Mouse (Mus musculus) spleen, adult 12 weeks (tissue): Measurements from ENCODE around the gene Golga5.
A peak's percentile ranks its signal among the peaks of the same experiment; 100 is the strongest.

Source experiments
- DNase-seq: peaks from one replicate; pipeline ENCODE4 v3.0.0; 2022; ENCODE audit warnings: low spot score

Gene Golga5

DNA sequence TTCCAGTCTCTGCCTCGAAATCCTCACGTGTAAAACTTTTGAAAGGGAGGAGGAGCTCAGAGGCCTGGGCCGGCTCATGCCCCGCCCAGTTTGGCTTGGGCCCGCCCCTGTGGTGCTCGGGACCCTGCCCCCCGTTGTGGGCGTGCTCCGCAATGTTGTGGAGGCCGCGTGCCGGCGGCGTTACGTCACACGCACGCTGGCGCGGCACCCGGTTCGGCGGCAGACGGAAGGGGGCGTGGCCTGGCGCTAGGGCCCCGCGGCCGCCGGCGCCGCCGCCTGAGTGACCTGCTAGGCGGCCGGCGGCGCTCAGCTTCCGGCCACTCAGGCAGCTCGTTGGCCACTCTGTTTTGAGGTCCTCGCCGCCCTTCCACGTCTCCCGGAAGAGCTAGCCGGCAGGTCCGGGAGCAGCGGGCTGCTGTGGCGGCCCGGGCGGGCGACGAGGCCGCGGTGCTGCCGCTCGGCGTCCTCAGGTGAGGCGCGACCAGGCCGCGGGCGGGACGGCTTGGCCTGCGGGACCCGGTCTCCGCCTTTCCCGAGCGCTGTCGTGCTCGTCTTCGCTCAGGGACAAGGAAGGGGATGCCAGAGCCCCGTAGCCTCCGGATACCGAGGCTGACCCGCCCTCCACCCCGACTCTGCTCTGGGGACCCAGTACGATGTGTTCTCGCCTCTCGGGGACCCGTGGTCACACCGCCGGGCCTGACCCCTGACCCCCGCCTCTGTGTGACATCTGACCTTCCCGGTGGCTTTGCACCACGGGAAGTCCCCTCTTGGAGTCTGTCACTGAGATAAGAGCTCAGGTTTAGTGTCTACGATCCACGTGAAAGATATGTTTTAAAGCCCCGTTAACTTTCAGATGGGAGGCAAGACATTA lies at the start of gene Golga5:
TSS of gene Golga5 (plus strand) at position 242 of the 871 bp plus-strand sequence.
- DNase-seq, result peak; percentile 97

DNA sequence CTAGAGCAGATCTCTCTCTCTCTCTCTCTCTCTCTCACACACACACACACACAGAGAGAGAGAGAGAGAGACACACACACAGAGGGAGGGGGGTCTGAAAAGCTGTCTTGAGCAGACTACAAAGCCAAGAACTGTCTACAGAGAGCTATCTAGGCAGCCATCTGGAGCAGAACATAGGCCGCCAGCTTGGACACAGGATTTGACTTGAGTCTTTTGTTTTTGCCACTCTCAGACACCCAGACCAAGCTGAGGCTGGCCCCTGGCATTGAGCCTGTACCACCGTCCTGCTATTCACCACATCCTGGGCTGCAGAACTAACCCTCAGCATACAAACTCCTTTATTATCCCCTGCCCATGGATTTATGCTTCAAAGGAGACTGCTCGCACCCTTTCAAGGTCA lies 49.4 kb upstream of the Golga5 start:
- DNase-seq, result no peak

DNA sequence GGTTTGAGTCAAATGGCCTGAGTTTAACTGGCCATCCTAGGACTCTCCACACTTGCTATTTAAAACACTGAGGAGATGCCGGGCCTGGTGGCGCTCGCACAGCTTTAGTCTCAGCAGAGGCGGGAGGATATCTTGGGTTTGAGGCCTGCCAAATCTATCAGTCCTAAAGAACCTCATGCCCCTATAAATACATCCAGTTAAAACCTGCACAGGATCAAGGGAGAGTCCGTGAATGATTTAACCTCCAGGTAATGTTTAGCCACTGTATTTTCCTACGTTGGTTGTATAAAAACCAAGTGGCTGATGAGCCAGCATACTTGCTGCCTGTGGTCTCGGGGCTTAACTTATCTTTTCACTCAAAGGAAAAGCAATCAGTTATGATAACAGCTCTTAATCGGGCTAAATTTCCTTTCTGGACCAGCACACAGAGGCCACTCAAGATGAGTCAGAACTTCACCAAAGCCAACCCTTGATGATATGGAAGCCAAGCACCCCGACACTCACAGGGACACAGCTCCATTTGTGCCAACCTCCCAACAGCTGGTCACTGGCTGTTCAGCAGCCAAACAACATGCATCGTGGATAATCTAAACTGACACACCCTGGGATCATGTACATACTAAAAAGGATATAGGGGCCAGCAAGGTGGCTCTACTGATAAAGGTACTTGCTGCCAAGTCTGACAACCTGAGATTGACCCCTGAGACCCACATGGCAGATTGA lies 48.6 kb upstream of the Golga5 start:
- DNase-seq, result no peak

DNA sequence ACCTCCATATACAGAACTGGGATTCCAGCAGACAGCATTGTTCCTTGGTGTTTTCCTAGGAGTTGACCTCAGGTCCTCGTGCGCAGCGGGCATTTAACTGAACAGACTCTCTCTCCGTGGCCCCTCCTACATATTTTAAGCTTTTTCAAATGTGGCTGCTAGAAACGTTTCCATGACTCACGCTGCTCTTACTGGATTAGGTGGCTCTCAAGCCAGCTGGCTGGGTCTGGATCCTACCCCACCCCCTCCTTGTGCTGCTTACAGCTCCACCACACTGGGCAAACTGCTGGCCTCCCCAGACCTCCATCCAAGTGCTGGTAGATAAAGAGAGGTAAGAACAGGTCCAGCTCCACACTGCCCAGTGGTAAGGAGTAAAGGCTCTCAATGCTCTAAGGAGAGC lies 46.9 kb upstream of the Golga5 start:
- no peak for DNase-seq

DNA sequence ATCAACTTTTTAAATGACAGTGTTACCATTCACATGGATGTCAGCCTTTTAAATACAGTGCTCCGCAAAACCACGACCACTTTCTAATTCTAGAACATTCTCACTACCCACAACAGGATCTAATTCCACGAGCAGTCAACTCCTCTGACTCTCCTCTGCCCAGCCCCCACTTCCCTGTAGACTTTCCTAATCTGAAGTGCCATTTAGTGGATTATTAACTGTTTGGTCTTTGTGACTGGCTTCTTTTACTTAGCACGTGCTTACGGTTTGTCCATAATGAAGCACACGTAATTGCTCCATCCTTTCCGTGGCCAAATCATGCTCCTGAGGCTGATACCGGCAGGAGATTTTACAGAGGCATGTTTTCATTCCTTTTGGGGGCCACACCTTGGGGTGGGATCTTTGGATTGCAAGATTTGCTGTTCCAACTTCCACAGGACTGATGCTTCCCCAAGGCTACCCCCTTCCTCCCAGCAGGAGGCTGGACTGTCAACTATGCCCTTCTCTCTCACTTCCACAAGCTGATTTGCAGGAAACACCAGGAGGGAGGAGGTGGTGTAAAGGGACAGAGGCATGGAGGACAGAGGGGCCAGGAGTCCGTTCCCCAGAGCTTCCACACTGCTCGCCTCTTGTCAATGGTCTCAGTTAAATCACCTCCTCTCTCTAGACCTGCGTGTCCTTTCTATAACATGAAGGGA lies 46.2 kb upstream of the Golga5 start:
- no peak for DNase-seq

DNA sequence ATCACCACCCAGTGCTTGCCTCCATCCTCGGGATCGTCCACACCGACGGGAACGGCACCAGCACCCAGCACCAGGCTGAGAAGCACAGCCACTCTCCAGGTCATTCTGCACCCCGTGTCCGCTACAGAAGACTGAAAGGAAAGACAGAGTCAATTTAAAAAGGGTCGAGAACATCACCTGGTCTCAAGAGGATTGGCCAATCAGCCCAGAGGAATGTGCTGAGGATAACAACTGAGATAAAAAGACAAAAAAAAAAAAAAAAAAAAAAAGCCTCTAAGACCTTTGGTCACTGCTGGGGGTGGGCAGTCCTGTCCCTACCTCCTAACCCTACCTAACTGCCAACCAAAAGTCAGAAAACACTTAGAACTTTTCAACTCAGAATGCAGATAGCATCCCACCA lies 45.3 kb upstream of the Golga5 start:
- no peak for DNase-seq

DNA sequence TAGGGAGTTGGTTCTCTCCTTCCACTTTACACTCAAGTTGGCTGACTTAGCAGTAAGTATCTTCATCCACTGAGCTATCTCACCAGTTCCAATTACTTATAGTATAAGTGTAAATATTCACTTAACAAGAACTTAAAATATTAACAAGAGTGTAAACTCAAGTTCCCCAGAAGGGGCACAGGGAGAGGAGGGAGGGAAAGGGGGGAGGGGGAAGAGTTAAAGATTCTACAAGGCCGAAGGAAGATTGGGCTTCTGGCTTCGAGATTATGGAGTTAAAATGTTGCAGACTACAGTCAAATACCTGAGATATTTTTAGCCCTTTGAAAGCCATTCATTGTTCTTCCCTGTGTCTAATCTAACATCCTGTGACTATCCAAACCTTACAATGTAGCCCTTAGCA lies 44.5 kb upstream of the Golga5 start:
- DNase-seq, result no peak

DNA sequence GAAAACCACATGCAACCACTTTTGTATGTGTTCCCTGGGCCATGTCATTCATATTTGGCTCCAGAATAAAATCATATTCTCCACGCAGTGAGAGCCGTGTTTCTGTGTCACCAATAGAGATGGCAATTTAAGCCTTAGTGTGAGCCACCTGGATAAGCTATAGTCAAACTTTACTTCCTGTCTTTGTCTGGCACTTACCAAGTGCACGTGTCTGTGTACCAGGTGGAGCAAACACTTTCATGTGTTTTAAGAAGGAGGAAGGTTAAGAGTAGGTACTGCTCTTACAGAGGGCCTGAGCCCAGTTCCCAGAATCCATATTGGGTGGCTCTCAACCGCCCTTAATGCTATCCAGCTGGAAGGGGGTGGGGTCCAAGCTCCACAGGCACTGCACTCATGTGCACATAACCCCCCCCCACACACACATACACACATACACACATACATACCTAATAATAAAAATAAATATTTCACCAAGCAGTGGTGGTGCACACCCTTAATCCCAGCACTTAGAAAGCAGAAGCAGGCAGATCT lies 43.8 kb upstream of the Golga5 start:
- no peak for DNase-seq

DNA sequence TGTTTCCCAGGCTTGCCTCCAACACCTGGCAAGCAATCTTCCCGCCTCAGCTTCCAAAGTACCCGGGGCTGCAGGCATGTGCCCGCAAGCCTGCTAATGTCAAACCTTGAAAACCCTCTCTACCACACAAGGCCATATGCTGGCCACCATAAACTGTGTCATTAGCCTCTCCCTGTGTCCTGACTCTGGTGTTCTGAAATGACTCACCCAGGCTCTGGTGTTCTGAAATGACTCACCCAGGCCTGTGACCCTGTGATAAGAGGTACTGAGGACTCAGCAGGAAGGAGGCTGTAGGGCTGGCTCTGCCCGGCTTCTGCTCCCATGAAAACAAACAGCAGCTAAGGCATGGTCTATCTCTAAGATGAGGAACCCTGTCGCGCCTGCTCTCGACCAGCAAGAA lies 42.6 kb upstream of the Golga5 start:
- DNase-seq, result no peak

DNA sequence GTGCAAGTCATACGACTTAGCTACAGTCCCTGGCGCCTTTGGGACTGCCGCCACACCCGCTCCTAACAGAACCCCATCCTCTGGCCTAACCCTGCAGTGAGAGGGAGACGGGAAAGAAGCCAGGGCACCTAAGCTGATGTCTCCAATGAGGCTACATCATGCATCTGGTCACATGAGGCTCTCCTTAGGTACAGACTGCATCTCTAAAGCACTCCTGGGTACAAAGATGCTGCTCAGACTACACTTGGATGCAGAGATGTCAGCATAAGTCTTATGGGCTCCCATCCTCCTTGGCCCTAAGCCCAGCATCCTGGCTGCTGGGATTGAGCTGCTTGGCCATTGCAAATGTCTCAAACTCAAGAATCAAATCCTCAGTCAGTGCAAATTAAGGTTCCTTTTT lies 39.3 kb upstream of the Golga5 start:
- DNase-seq, result no peak

DNA sequence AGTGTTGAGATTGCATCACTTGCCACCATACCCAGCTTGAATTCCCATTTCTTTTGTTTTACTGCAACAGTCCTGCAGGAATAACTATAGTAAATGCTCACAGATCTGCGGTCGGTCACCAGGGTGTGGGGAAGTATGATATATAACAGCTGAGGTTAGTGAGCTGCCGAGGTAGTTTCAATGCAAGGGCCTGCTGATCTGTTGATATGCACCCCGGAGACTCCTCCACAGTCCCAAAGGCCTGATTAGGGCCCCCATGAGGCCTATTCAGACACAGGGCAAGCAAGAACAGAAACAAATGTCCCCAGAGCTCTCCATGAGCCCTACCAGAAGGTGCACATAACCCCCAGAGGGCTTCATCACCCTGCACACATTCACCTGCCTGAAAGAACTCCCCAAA lies 38.7 kb upstream of the Golga5 start:
- DNase-seq, result no peak

DNA sequence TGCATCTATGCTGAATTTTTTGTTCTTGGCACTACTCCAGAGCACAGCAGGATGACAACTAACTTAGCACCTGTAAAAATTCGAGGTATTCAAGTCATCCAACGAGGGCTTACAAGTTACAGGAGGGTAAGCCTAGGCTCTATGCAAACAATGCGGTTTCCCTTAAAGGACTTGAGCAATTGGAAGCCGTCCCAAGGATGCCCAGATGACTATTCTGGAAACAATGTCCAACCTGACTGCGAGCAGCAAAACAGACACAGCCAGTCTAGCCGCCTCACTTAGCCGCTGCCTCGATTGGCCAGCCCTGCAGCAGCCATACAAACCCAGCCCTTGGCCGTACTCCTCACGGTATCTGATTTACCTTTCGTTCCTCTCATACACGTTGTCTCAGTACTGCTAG lies 36.7 kb upstream of the Golga5 start:
- DNase-seq, result no peak

DNA sequence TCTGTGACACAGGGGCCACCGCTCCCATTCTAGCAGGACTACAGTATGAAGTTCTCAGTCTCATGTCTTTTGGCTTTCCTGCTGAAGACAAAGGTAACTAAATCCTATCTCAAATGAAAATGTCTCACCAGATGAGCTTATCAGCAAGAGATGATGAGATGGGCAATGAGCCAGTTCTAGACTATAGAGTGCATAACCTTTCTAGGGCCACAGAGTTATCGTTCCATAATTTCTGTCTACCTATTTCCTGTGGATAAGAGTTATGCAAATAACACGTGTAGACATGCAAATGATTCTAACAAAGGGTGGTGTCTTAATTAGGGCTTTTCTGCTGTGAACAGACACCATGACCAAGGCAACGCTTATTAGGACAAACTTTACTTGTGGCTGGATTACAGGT lies 34.8 kb upstream of the Golga5 start:
- no peak for DNase-seq

DNA sequence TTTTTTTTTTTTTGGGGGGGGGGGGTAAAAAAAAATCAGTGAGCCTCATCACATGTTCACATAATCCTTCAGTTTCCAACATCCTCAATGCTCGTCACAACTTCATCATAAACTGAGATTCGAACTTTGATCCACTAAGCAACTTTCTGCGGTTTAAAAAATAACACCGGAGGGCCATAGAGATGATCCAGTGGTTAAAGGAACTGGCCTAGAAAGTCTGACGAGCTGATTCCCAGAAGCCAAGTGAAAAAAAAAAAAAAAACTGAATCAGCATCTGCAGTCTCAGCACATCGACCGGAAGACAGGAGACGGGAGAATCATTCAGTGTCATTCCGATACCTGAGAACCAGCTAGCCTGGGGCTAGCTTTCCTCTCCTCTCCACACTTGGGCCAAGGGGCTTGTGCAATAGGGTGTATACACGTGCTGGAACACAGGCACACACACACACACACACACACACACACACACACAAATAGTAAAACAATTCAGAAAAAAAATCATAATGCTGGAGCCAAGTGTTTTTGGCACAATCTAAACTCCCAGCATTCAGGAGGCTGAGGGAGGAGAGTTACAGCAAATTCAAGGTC lies 31.9 kb upstream of the Golga5 start:
- no peak for DNase-seq

DNA sequence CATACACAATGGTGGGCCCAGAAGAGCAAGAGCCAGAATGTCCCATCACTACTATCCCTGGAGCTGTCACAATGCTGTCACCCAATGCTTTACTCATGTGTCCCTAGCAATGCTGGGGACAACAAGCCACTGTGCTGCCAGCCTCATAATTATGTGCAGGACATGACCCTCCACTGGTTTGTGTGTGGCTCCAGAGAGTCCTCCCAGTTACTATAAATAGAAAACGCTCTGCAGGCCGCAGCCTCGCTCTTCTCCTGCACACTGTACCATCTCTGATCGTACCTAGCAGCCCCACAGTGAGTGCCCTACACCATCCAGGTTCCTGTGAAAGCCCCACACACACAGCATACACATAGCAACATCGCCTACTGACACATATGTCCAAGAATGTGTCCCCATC lies 31.0 kb upstream of the Golga5 start:
- no peak for DNase-seq

DNA sequence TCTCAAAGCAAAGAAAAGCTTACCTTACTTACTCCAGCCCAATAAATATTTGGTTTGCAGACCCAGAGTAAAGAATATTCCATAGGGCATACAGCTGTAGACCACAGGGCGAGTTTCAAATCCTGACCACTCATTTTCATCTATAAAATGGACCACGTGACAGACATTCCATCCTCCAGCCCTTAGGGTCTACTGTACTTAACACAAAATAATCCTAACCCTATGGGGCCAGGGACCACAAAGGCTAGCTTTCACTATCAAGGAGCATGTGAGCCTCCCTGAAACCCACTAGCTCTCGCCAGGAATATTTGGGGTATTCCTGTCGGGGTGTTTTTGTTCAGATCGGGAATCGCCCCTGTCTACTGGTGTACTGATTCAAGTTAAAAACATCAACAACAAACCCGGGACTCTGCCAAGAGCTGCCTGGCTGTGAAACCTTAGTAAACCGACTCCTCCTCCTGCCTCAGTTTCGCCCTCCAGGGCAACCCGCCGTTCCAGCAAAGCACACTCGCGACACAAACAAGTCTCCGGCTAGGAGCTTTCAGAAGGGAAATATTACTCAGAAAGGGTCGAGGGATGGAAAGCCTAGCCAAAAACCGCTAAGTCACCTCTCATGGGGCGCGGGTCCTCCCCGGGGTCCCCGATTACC lies 29.8 kb upstream of the Golga5 start:
- no peak for DNase-seq

DNA sequence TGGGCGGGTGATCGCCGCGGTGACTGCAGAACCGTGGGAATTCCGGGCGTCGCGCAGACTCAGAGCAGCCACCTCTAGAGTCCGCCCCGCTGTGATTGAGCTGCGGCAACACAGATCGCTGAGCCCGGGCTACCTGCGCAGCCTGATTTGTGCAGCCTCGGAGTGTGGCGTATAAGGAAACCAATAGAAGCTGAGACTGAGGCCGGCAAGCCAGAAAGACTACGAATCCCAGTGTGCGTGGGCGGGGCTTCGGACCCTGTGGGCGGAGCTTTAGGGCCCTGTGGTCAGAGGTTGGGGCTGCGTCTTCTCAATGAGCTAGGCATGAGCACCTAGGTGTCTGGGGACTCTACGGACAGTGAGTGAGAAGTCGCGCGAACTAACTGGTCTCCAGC lies 29.3 kb upstream of the Golga5 start, which contains the start of gene Lgmn:
TSS of gene Lgmn (minus strand) at position 182 of the 392 bp plus-strand sequence.
- peak; percentile 90 for DNase-seq

DNA sequence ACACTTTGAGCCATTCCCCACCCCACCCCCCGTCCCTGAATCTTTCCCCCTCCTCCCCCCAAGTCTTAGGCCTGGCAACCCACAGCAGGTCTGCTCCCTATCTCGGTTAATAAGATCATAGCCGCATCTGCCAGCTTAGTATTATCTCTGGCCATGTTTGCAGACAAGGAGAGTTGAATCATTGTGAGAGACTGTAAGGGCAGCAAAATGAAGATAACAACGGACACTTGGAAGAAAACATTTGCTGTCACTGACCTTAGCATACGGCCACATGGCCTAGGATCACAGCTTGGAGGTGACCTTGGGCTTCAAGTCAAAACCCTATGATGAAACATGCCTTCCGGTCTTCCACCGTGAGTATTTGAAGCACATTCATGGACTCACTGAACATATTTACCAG lies 28.4 kb upstream of the Golga5 start:
- DNase-seq, result no peak

DNA sequence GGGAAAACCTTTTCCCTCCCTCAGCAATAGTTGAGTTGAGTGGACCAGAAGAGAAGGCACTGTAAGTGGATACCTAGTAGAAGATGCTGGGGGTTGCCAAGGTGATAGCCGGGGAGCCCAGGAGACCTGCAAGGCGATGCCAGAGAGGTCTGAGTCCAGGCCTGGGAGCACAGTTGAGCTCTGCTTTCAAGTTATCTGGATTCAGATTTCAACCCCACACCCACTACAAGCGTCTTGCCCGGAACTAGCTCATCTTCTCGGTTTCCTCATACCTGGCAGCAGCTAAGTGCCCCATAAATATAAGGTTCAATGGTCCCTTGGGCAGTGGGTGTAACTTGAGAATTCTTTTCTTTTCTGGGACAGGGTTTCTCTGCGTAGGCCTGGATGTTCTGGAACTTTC lies 27.8 kb upstream of the Golga5 start:
- DNase-seq, result no peak

DNA sequence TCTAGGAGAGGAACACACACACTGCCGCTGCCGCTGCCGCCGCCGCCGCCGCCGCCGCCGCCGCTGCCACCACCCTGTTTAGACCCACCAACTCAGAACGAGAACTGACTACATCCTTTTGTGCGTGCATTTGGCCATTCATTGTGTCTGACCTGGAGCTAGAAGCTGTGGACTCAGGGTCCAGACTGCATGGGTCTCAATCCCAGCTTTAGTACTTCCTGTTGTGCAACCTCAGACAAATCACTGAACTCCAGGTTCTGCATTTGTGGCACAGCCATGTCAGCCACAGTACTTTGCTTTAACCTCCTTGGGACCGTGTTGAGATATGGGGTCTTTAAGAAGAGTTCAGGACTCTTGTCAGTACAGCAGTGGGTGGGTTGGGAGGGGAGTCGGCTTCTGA lies 26.3 kb upstream of the Golga5 start:
- no peak for DNase-seq

DNA sequence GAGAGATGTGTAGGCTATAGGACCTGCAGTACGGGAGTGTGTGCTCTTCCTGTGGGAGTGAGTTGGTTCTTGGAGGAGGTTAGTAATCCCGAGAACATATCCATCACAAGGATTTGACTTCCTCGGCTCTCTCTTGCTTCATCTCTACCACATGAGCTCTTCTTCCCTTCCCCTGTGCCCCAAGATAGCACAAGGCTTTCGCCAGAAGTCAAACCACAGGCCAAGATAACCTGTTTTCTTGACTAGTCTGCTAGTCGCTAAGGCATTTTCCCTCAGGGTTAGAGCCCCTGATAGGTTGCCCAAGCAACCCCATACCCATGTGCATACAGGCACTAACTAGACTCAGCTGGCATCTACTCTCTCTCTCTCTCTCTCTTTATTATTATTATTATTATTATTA lies 25.3 kb upstream of the Golga5 start:
- no peak for DNase-seq

DNA sequence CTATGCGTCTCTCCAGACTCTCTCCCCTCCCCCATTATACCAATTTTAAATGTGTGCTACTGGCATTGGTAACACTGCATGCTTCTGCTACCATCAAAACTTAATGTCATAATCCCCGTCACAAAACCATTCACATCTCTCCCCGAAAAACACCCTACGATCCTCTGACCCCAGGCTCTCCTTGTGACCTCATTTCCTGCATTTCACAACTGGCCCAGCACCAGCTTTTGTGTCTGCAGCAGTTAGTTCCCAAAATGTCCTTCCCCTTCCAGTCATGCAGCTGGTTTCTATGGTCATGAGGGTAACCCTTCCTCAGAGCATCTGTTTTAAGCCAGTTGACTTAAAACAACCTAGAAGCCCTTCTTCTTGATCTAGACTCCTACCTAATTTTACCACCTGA lies 23.5 kb upstream of the Golga5 start:
- DNase-seq, result no peak
